In the genomic region with DNA sequence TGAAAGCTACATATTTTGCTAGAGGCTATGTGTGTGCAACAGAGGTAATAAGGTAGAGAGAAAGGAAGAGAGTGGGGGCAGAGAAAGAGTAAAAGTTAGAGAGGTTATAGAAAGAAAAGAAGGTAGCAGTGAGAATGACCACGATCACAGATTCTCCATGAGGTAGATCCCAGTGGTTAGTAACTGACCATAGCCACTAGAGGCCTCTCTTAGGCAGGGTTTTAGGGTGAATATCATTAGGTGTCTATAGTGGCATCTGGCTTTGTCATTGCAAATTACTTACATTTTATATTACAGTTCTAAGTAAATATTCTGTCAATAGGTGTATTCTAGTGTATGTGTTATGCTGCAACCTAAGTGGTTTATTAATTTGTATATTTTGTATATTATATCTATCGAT, we compare ENCODE assay signal across 9 mouse cellular contexts.
A peak's percentile ranks its signal among the peaks of the same experiment; 100 is the strongest.
DNase-seq lines count a peak whose midpoint lies in the region; ATAC-seq lines count a peak whose summit lies in the region.
"Had no signal": no experiment of that assay in that cellular context is flagged by ENCODE, and none has a peak within 500 bp of the region (broad histone marks: within the 10 kb centered on the region; RNA-seq: fewer than 3 reads in every experiment).

No protein-coding gene starts in this region.

- no peaks in the 10 kb centered on the region for H3K27me3 ChIP-seq in embryonic facial prominence, embryonic 11.5 days (ENCODE audit: control insufficient read depth, insufficient read depth, low read length)
- no peaks in the 10 kb centered on the region for H3K27me3 ChIP-seq in embryonic facial prominence, embryonic 10.5 days (replicated peaks; ENCODE audit: low read depth, poor library complexity, severe bottlenecking)
- no peaks in the 10 kb centered on the region for H3K27me3 ChIP-seq in midbrain, embryonic 11.5 days (ENCODE audit: control insufficient read depth, insufficient read depth, low read length)
- H3K27me3 ChIP-seq in midbrain, embryonic 10.5 days (ENCODE audit: low read depth, poor library complexity, severe bottlenecking), result no peaks in the 10 kb centered on the region
- H3K27me3 ChIP-seq in hindbrain, embryonic 13.5 days, result no peaks in the 10 kb centered on the region
- no peaks in the 10 kb centered on the region for H3K27me3 ChIP-seq in neural tube, embryonic 15.5 days (replicated peaks)
- H3K27me3 ChIP-seq: heart, embryonic 13.5 days had no signal

- H3K27ac ChIP-seq in embryonic facial prominence, embryonic 11.5 days (replicated peaks; ENCODE audit: low read depth, low read length), result no peak overlapping the region
- H3K27ac ChIP-seq in embryonic facial prominence, embryonic 10.5 days (replicated peaks), result no peak overlapping the region
- no peak overlapping the region for H3K27ac ChIP-seq in midbrain, embryonic 11.5 days (ENCODE audit: low read depth, low read length)
- no peak overlapping the region for H3K27ac ChIP-seq in midbrain, embryonic 10.5 days (replicated peaks)
- no peak overlapping the region for H3K27ac ChIP-seq in hindbrain, embryonic 13.5 days
- no peak overlapping the region for H3K27ac ChIP-seq in neural tube, embryonic 15.5 days (replicated peaks)
- H3K27ac ChIP-seq: heart, embryonic 13.5 days had no signal

- no peaks in the 10 kb centered on the region for H3K36me3 ChIP-seq in embryonic facial prominence, embryonic 11.5 days (replicated peaks; ENCODE audit: control insufficient read depth, insufficient read depth, low read depth, low read length)
- no peaks in the 10 kb centered on the region; the same call in 1 of the 2 replicates for H3K36me3 ChIP-seq in embryonic facial prominence, embryonic 10.5 days (replicated peaks)
- no peaks in the 10 kb centered on the region for H3K36me3 ChIP-seq in midbrain, embryonic 11.5 days (ENCODE audit: control insufficient read depth, insufficient read depth, low read length)
- no peaks in the 10 kb centered on the region for H3K36me3 ChIP-seq in midbrain, embryonic 10.5 days
- no peaks in the 10 kb centered on the region for H3K36me3 ChIP-seq in hindbrain, embryonic 13.5 days
- no peaks in the 10 kb centered on the region for H3K36me3 ChIP-seq in neural tube, embryonic 15.5 days
- H3K36me3 ChIP-seq: heart, embryonic 13.5 days had no signal

- H3K9me3 ChIP-seq in embryonic facial prominence, embryonic 11.5 days (replicated peaks; ENCODE audit: control insufficient read depth, low read length), result no peaks in the 10 kb centered on the region
- H3K9me3 ChIP-seq in embryonic facial prominence, embryonic 10.5 days, result no peaks in the 10 kb centered on the region
- no peaks in the 10 kb centered on the region for H3K9me3 ChIP-seq in midbrain, embryonic 11.5 days (ENCODE audit: control insufficient read depth, low read length)
- H3K9me3 ChIP-seq in midbrain, embryonic 10.5 days (replicated peaks), result no peaks in the 10 kb centered on the region
- H3K9me3 ChIP-seq in hindbrain, embryonic 13.5 days, result no peaks in the 10 kb centered on the region
- no peaks in the 10 kb centered on the region for H3K9me3 ChIP-seq in neural tube, embryonic 15.5 days (replicated peaks)
- H3K9me3 ChIP-seq: heart, embryonic 13.5 days had no signal

- H3K4me1 ChIP-seq in embryonic facial prominence, embryonic 11.5 days (ENCODE audit: control insufficient read depth, insufficient read depth, low read length), result no peaks in the 10 kb centered on the region
- H3K4me1 ChIP-seq in embryonic facial prominence, embryonic 10.5 days, result no peaks in the 10 kb centered on the region
- no peaks in the 10 kb centered on the region for H3K4me1 ChIP-seq in midbrain, embryonic 11.5 days (ENCODE audit: control insufficient read depth, insufficient read depth, low read length)
- H3K4me1 ChIP-seq in midbrain, embryonic 10.5 days, result no peaks in the 10 kb centered on the region
- H3K4me1 ChIP-seq in hindbrain, embryonic 13.5 days (replicated peaks), result no peaks in the 10 kb centered on the region
- H3K4me1 ChIP-seq in neural tube, embryonic 15.5 days, result no peaks in the 10 kb centered on the region

- no peak overlapping the region for H3K4me3 ChIP-seq in embryonic facial prominence, embryonic 11.5 days (ENCODE audit: low read depth, low read length)
- H3K4me3 ChIP-seq in embryonic facial prominence, embryonic 10.5 days, result no peak overlapping the region
- H3K4me3 ChIP-seq in midbrain, embryonic 11.5 days (ENCODE audit: low read depth, low read length), result no peak overlapping the region
- H3K4me3 ChIP-seq in midbrain, embryonic 10.5 days, result no peak overlapping the region
- H3K4me3 ChIP-seq in hindbrain, embryonic 13.5 days, result no peak overlapping the region
- no peak overlapping the region for H3K4me3 ChIP-seq in neural tube, embryonic 15.5 days (replicated peaks)
- H3K4me3 ChIP-seq: heart, embryonic 13.5 days had no signal

- DNase-seq in embryonic facial prominence, embryonic 11.5 days (ENCODE audit: low spot score), result peak; percentile 55
- DNase-seq in embryonic facial prominence, embryonic 10.5 days (ENCODE audit: low spot score), result no peak
- DNase-seq in midbrain, embryonic 11.5 days (ENCODE audit: low spot score, missing footprints), result peak; percentile 78
- no peak for DNase-seq in midbrain, embryonic 10.5 days (ENCODE audit: low spot score)
- DNase-seq in urinary bladder, postnatal 36 days (ENCODE audit: low spot score in 2 of 2), result no peak
- DNase-seq in layer of hippocampus, adult 9-10 months (ENCODE audit: low spot score), result no peak

- H3K9ac ChIP-seq in embryonic facial prominence, embryonic 11.5 days (replicated peaks; ENCODE audit: low read length), result no peak overlapping the region
- no peak overlapping the region for H3K9ac ChIP-seq in midbrain, embryonic 11.5 days (ENCODE audit: low read length)
- no peak overlapping the region for H3K9ac ChIP-seq in hindbrain, embryonic 13.5 days
- H3K9ac ChIP-seq in neural tube, embryonic 15.5 days (replicated peaks), result no peak overlapping the region
- H3K9ac ChIP-seq: heart, embryonic 13.5 days had no signal

- no peak overlapping the region for H3K4me2 ChIP-seq in embryonic facial prominence, embryonic 11.5 days (ENCODE audit: low read depth, low read length)
- H3K4me2 ChIP-seq in midbrain, embryonic 11.5 days, result no peak overlapping the region
- no peak overlapping the region for H3K4me2 ChIP-seq in hindbrain, embryonic 13.5 days
- H3K4me2 ChIP-seq in neural tube, embryonic 15.5 days, result no peak overlapping the region
- H3K4me2 ChIP-seq: heart, embryonic 13.5 days had no signal

- ATAC-seq in embryonic facial prominence, embryonic 11.5 days (replicated peaks; ENCODE audit: insufficient number of reproducible peaks, low FRiP score, low TSS enrichment, low read depth), result no peak
- ATAC-seq in midbrain, embryonic 11.5 days (ENCODE audit: low FRiP score), result peak; percentile 74
- peak; percentile 77; the same call in 1 of the 2 replicates for ATAC-seq in hindbrain, embryonic 13.5 days (ENCODE audit: low FRiP score)
- peak; percentile 63; the same call in 1 of the 2 replicates for ATAC-seq in neural tube, embryonic 15.5 days (ENCODE audit: low FRiP score)

- WGBS in embryonic facial prominence, embryonic 11.5 days, result 75% methylated on average over 2 of the region's 2 CpGs
- WGBS in embryonic facial prominence, embryonic 10.5 days, result 82% methylated on average over 2 of the region's 2 CpGs
- WGBS in midbrain, embryonic 11.5 days, result 78% methylated on average over 2 of the region's 2 CpGs
- WGBS in midbrain, embryonic 10.5 days, result 77% methylated on average over 2 of the region's 2 CpGs
- WGBS in hindbrain, embryonic 13.5 days, result 66% methylated on average over 2 of the region's 2 CpGs
- 70% methylated on average over 2 of the region's 2 CpGs for WGBS in neural tube, embryonic 15.5 days

Comparison
In these comparisons a context has a peak if more than half of its experiments do, and no peak if none do; other contexts are left out.
1. DNase-seq: peak in embryonic facial prominence, embryonic 11.5 days (single experiment) and midbrain, embryonic 11.5 days (single experiment); none in embryonic facial prominence, embryonic 10.5 days (single experiment), midbrain, embryonic 10.5 days (single experiment), urinary bladder, postnatal 36 days (0 of 2) and layer of hippocampus, adult 9-10 months (single experiment).